10 mouse cellular contexts compared by ENCODE assay signal in genomic region chr1:172617365-172618076, GRCm38 (mm10). TPM values are rescaled to one million over a fixed set of nuclear protein-coding genes. Genes with fewer than 3 reads are reported as not detected.
DNase-seq lines count a peak whose midpoint lies in the region; ATAC-seq and TF ChIP-seq lines count a peak whose summit lies in the region.
"Had no signal": no experiment of that assay in that cellular context is flagged by ENCODE, and none has a peak within 500 bp of the region (broad histone marks: within the 10 kb centered on the region; RNA-seq: fewer than 3 reads in every experiment).

No protein-coding gene starts in this region.

- H3K4me1 ChIP-seq in kidney, embryonic 16.5 days (ENCODE audit: insufficient read depth, low read length): peaks cover 13% of the 10 kb centered on the region
- no peaks in the 10 kb centered on the region for H3K4me1 ChIP-seq in kidney, adult 2 months (ENCODE audit: control insufficient read depth, insufficient read depth, low read length)
- H3K4me1 ChIP-seq in forebrain, embryonic 10.5 days: peaks cover 23% of the 10 kb centered on the region
- peaks cover 22% of the 10 kb centered on the region for H3K4me1 ChIP-seq in limb, embryonic 10.5 days
- peaks cover 25% of the 10 kb centered on the region for H3K4me1 ChIP-seq in neural tube, embryonic 15.5 days

- no peaks in the 10 kb centered on the region for H3K27me3 ChIP-seq in kidney, embryonic 16.5 days (ENCODE audit: insufficient read depth, low read length)
- no peaks in the 10 kb centered on the region for H3K27me3 ChIP-seq in kidney, adult 2 months (replicated peaks; ENCODE audit: control insufficient read depth, insufficient read depth, low read length)
- H3K27me3 ChIP-seq in forebrain, embryonic 10.5 days (ENCODE audit: poor library complexity, severe bottlenecking): no peaks in the 10 kb centered on the region
- H3K27me3 ChIP-seq in limb, embryonic 10.5 days (ENCODE audit: low read depth, poor library complexity, severe bottlenecking): peaks cover 7% of the 10 kb centered on the region; the same call in 1 of the 2 replicates
- no peaks in the 10 kb centered on the region; the same call in 1 of the 2 replicates for H3K27me3 ChIP-seq in neural tube, embryonic 15.5 days (replicated peaks)

- no peak for DNase-seq in kidney, adult 2 months
- no peak for DNase-seq in forebrain, embryonic 10.5 days (ENCODE audit: extremely low spot score, low spot score)
- DNase-seq in limb, embryonic 10.5 days (ENCODE audit: low spot score): peak; percentile 32
- DNase-seq in thymus, postnatal 25 days: no peak
- no peak for DNase-seq in thymus, postnatal 14 days
- no peak for DNase-seq in testis, postnatal 14 days (ENCODE audit: low spot score)
- DNase-seq: adrenal gland, postnatal 25 days; thymus, postnatal 36 days had no signal

- TF ChIP-seq POLR2A in kidney, adult 2 months (IDR thresholded peaks at IDR 0.05; ENCODE audit: low read depth, low read length): no peak

- no peaks in the 10 kb centered on the region for H3K9me3 ChIP-seq in kidney, embryonic 16.5 days (ENCODE audit: low read length)
- H3K9me3 ChIP-seq in forebrain, embryonic 10.5 days: no peaks in the 10 kb centered on the region
- no peaks in the 10 kb centered on the region for H3K9me3 ChIP-seq in limb, embryonic 10.5 days (replicated peaks)
- no peaks in the 10 kb centered on the region for H3K9me3 ChIP-seq in neural tube, embryonic 15.5 days (replicated peaks)

- TF ChIP-seq CTCF in kidney, adult 2 months (conservative IDR thresholded peaks at IDR 0.05; ENCODE audit: insufficient read depth, insufficient read length, low read depth, low read length): no peak

- peak overlapping the region; percentile 54 for H3K4me2 ChIP-seq in kidney, embryonic 16.5 days (replicated peaks; ENCODE audit: low read depth, low read length)
- H3K4me2 ChIP-seq in neural tube, embryonic 15.5 days: peak overlapping the region; percentile 77

- peak overlapping the region; percentile 24 for H3K4me3 ChIP-seq in kidney, embryonic 16.5 days (ENCODE audit: low read length)
- H3K4me3 ChIP-seq in kidney, adult 2 months (ENCODE audit: insufficient read depth, low read depth, low read length): no peak overlapping the region
- peak overlapping the region; percentile 48 for H3K4me3 ChIP-seq in forebrain, embryonic 10.5 days
- H3K4me3 ChIP-seq in limb, embryonic 10.5 days: peak overlapping the region; percentile 44
- H3K4me3 ChIP-seq in neural tube, embryonic 15.5 days (replicated peaks): peak overlapping the region; percentile 46

- no peak overlapping the region for H3K27ac ChIP-seq in kidney, embryonic 16.5 days (ENCODE audit: low read length)
- H3K27ac ChIP-seq in kidney, adult 2 months (ENCODE audit: insufficient read depth, low read depth, low read length): no peak overlapping the region
- no peak overlapping the region for H3K27ac ChIP-seq in forebrain, embryonic 10.5 days
- H3K27ac ChIP-seq in limb, embryonic 10.5 days: peak overlapping the region; percentile 65
- no peak overlapping the region for H3K27ac ChIP-seq in neural tube, embryonic 15.5 days (replicated peaks)

- no peak overlapping the region for H3K9ac ChIP-seq in kidney, embryonic 16.5 days (replicated peaks; ENCODE audit: low read length)
- H3K9ac ChIP-seq in neural tube, embryonic 15.5 days (replicated peaks): no peak overlapping the region

- 8% methylated on average over 14 of the region's 14 CpGs for WGBS in kidney, embryonic 16.5 days
- WGBS in kidney, adult 2 months: 24% methylated on average over 14 of the region's 14 CpGs
- 43% methylated on average over 14 of the region's 14 CpGs for WGBS in forebrain, embryonic 10.5 days
- whole genome bisulfite sequencing in limb, embryonic 10.5 days: 37% methylated on average over 14 of the region's 14 CpGs
- 3% methylated on average over 14 of the region's 14 CpGs for WGBS in neural tube, embryonic 15.5 days

- peak; percentile 50; the same call in 1 of the 2 replicates for ATAC-seq in kidney, embryonic 16.5 days (ENCODE audit: low FRiP score, low TSS enrichment)
- ATAC-seq in neural tube, embryonic 15.5 days (ENCODE audit: low FRiP score): peak; percentile 71

- no peaks in the 10 kb centered on the region for H3K36me3 ChIP-seq in kidney, embryonic 16.5 days (ENCODE audit: insufficient read depth, low read length)
- H3K36me3 ChIP-seq in kidney, adult 2 months (ENCODE audit: control insufficient read depth, insufficient read depth, low read length): no peaks in the 10 kb centered on the region
- no peaks in the 10 kb centered on the region for H3K36me3 ChIP-seq in forebrain, embryonic 10.5 days (replicated peaks)
- H3K36me3 ChIP-seq in limb, embryonic 10.5 days: no peaks in the 10 kb centered on the region
- no peaks in the 10 kb centered on the region for H3K36me3 ChIP-seq in neural tube, embryonic 15.5 days

RNA-seq across cellular contexts. Expression of gene Fcrl6, which starts 15.2 kb away (rescaled TPM):
- polyA plus RNA-seq in kidney, embryonic 16.5 days (2015; fragmentation: Nextera tagmentation; extraction: Ambion mirVana): not detected in 2 replicates
- polyA plus RNA-seq in kidney, adult 2 months (2012; rRNA removed): not detected in 2 replicates
- polyA plus RNA-seq in forebrain, embryonic 10.5 days (2016; fragmentation: Nextera tagmentation; extraction: Ambion mirVana): 0.32 TPM in 1 of 2 replicates, not detected in the other
- polyA plus RNA-seq in limb, embryonic 10.5 days (2016; fragmentation: Nextera tagmentation; extraction: Ambion mirVana): 0.21 and 0.58 TPM in 2 replicates
- polyA plus RNA-seq in neural tube, embryonic 15.5 days (2015; fragmentation: Nextera tagmentation; extraction: Ambion mirVana): 0.22 and 0.27 TPM in 2 replicates

RNA-seq across cellular contexts. Expression of gene Dusp23, which starts 15.2 kb away (rescaled TPM):
- 18.5 and 21.7 TPM in 2 replicates for polyA plus RNA-seq in kidney, embryonic 16.5 days (2015; fragmentation: Nextera tagmentation; extraction: Ambion mirVana)
- polyA plus RNA-seq in kidney, adult 2 months (2012; rRNA removed): 51.4 and 52.1 TPM in 2 replicates
- 8.3 and 8.8 TPM in 2 replicates for polyA plus RNA-seq in forebrain, embryonic 10.5 days (2016; fragmentation: Nextera tagmentation; extraction: Ambion mirVana)
- polyA plus RNA-seq in limb, embryonic 10.5 days (2016; fragmentation: Nextera tagmentation; extraction: Ambion mirVana): 8.6 and 12.0 TPM in 2 replicates
- polyA plus RNA-seq in neural tube, embryonic 15.5 days (2015; fragmentation: Nextera tagmentation; extraction: Ambion mirVana): 15.3 and 15.5 TPM in 2 replicates

RNA-seq across cellular contexts. Expression of gene Slamf8, which starts 27.2 kb away (rescaled TPM):
- 0.12 TPM in 1 of 2 replicates, not detected in the other for polyA plus RNA-seq in kidney, embryonic 16.5 days (2015; fragmentation: Nextera tagmentation; extraction: Ambion mirVana)
- polyA plus RNA-seq in kidney, adult 2 months (2012; rRNA removed): 1.7 and 3.0 TPM in 2 replicates
- polyA plus RNA-seq in forebrain, embryonic 10.5 days (2016; fragmentation: Nextera tagmentation; extraction: Ambion mirVana): not detected in 2 replicates
- polyA plus RNA-seq in limb, embryonic 10.5 days (2016; fragmentation: Nextera tagmentation; extraction: Ambion mirVana): 0.11 TPM in 1 of 2 replicates, not detected in the other
- polyA plus RNA-seq in neural tube, embryonic 15.5 days (2015; fragmentation: Nextera tagmentation; extraction: Ambion mirVana): 0.33 TPM in 1 of 2 replicates, not detected in the other
